Comparison of ENCODE assay signal across 30 mouse cellular contexts in the genomic region with DNA sequence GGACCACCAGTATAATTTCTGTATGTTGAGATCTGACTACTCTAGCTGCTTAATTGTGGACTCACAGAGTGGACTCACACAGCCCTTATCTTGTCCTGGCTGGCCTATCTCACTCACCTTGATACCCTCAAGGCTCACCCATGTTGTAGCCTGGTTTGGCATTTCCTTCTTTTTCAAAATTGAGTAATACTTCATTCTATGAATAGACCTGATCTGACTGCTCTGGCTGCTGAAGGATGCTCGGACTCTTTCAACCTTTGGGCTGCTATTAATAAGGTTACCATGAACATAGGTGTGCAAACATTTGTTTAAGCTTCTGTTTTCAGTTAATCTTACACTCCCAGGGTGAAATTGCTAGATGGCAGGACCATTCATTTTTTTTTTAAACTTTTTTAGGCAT. TPM values are rescaled to one million over a fixed set of nuclear protein-coding genes. Genes with fewer than 3 reads are reported as not detected.
"Had no signal": no experiment of that assay in that cellular context is flagged by ENCODE, and none has a peak within 500 bp of the region (broad histone marks: within the 10 kb centered on the region; RNA-seq: fewer than 3 reads in every experiment).

No protein-coding gene starts in this region.

- ATAC-seq: forebrain, embryonic 13.5 days; forebrain, embryonic 14.5 days; forebrain, embryonic 15.5 days; forebrain, embryonic 16.5 days; forebrain, postnatal 0 days had no signal

- H3K4me2 ChIP-seq: embryonic facial prominence, embryonic 12.5 days; embryonic facial prominence, embryonic 13.5 days; embryonic facial prominence, embryonic 15.5 days; forebrain, embryonic 12.5 days; forebrain, embryonic 13.5 days; forebrain, embryonic 15.5 days had no signal

- H3K4me3 ChIP-seq: embryonic facial prominence, embryonic 10.5 days; embryonic facial prominence, embryonic 12.5 days; embryonic facial prominence, embryonic 13.5 days; embryonic facial prominence, embryonic 15.5 days; erythroblast, embryonic 14.5 days; forebrain, embryonic 10.5 days; forebrain, embryonic 12.5 days; forebrain, embryonic 13.5 days; forebrain, embryonic 15.5 days; gastrocnemius, adult 2 months had no signal

- H3K27me3 ChIP-seq: embryonic facial prominence, embryonic 12.5 days; embryonic facial prominence, embryonic 13.5 days; embryonic facial prominence, embryonic 15.5 days; forebrain, embryonic 12.5 days; forebrain, embryonic 13.5 days; forebrain, embryonic 15.5 days had no signal

- H3K36me3 ChIP-seq: embryonic facial prominence, embryonic 10.5 days; embryonic facial prominence, embryonic 12.5 days; embryonic facial prominence, embryonic 13.5 days; embryonic facial prominence, embryonic 15.5 days; forebrain, embryonic 10.5 days; forebrain, embryonic 12.5 days; forebrain, embryonic 15.5 days had no signal

- H3K9ac ChIP-seq: embryonic facial prominence, embryonic 12.5 days; embryonic facial prominence, embryonic 13.5 days; embryonic facial prominence, embryonic 15.5 days; forebrain, embryonic 12.5 days; forebrain, embryonic 13.5 days; forebrain, embryonic 15.5 days; forebrain, postnatal 0 days had no signal

- DNase-seq: cerebellum, adult 18-20 months; cerebellum, adult 2 months; cerebellum, adult 8-10 months; cerebellum, adult 9-10 months; cerebellum, adult 9-11 months; cerebellum, postnatal 10 days; cerebellum, postnatal 14 days; cerebellum, postnatal 25 days; cerebellum, postnatal 36 days; embryo, embryonic 11 days; forebrain, postnatal 0 days; gastrocnemius, adult 2 months; gastrocnemius, postnatal 10 days; gastrocnemius, postnatal 14 days; gastrocnemius, postnatal 25 days; gastrocnemius, postnatal 36 days; heart, adult 18-20 months had no signal

- H3K27ac ChIP-seq: embryonic facial prominence, embryonic 10.5 days; embryonic facial prominence, embryonic 12.5 days; embryonic facial prominence, embryonic 13.5 days; embryonic facial prominence, embryonic 15.5 days; forebrain, embryonic 10.5 days; forebrain, embryonic 12.5 days; forebrain, embryonic 13.5 days; forebrain, embryonic 15.5 days; gastrocnemius, adult 2 months had no signal

- H3K9me3 ChIP-seq: embryonic facial prominence, embryonic 10.5 days; embryonic facial prominence, embryonic 12.5 days; embryonic facial prominence, embryonic 15.5 days; forebrain, embryonic 10.5 days; forebrain, embryonic 12.5 days; forebrain, embryonic 15.5 days had no signal

RNA-seq across cellular contexts. Expression of a gene that starts 51.6 kb away (rescaled TPM):
- total RNA-seq: common myeloid progenitor, adult 5-6 weeks; granulocyte monocyte progenitor cell, adult 5-6 weeks; heart, adult 18-20 months had no signal
- polyA plus RNA-seq: embryonic facial prominence, embryonic 15.5 days had no signal
